Mouse (Mus musculus) midbrain, embryonic 16.5 days (tissue): Measurements from ENCODE around the gene Arglu1. TPM values are rescaled to one million over a fixed set of nuclear protein-coding genes. Genes with fewer than 3 reads are reported as not detected.

Experiments used
- ATAC-seq: fragments of 200-750 bp; cut with Nextera tagmentation; 2 replicates; pipeline ENCODE4 v1.8.0; 2017; ENCODE audit warnings: moderate TSS enrichment
- H3K27ac ChIP-seq: fragments of 300-500 bp; sonication (generic); 2 replicates; pipeline ENCODE4 v1.5.1; 2014; ENCODE audit warnings: mild to moderate bottlenecking, low read length, mixed read lengths
- H3K27me3 ChIP-seq: fragments of 300-500 bp; sonication (generic); 2 replicates; pipeline ENCODE4 v1.6.1; 2014; ENCODE audit warnings: low read depth, low read length, mixed read lengths; ENCODE audit not compliant: control insufficient read depth, insufficient read depth
- H3K36me3 ChIP-seq: fragments of 300-500 bp; sonication (generic); 2 replicates; pipeline ENCODE4 v1.6.1; 2014; ENCODE audit warnings: mild to moderate bottlenecking, low read length, moderate library complexity, mixed read lengths; ENCODE audit not compliant: control insufficient read depth, insufficient read depth
- H3K4me1 ChIP-seq: fragments of 300-500 bp; sonication (generic); 2 replicates; pipeline ENCODE4 v1.6.1; 2014; ENCODE audit warnings: mild to moderate bottlenecking, low read length, mixed read lengths; ENCODE audit not compliant: control insufficient read depth, insufficient read depth
- H3K4me2 ChIP-seq: fragments of 300-500 bp; sonication (generic); 2 replicates; pipeline ENCODE4 v1.6.1; 2014; ENCODE audit warnings: mild to moderate bottlenecking, low read length, mixed read lengths
- H3K4me3 ChIP-seq: fragments of 300-500 bp; sonication (generic); 2 replicates; pipeline ENCODE4 v1.5.1; 2014; ENCODE audit warnings: low read depth, mild to moderate bottlenecking, low read length, moderate library complexity, mixed read lengths
- H3K9ac ChIP-seq: fragments of 300-500 bp; sonication (generic); 2 replicates; pipeline ENCODE4 v1.6.1; 2014; ENCODE audit warnings: low read depth, low read length, mixed read lengths
- H3K9me3 ChIP-seq: fragments of 300-500 bp; sonication (generic); replicated peaks from 2 replicates; pipeline ENCODE4 v1.6.1; 2014; ENCODE audit warnings: mild to moderate bottlenecking, low read length, mixed read lengths; ENCODE audit not compliant: control insufficient read depth, poor library complexity, severe bottlenecking
- WGBS: fragments of 180-500 bp; shearing (Covaris S2); extraction: QIAGEN DNeasy Blood & Tissue Kit; methylation state at CpG from one replicate; pipeline ENCODE4 v1.1.7; 2014; 5-methylcytosine and 5-hydroxymethylcytosine counted together
- polyA plus RNA-seq: library from polyadenylated mRNA; unstranded; fragments of >200 nt; fragmentation: Nextera tagmentation; extraction: Ambion mirVana; gene quantifications from 2 replicates; pipeline ENCODE4 v1.2.1, GENCODE M21; 2015

The Arglu1 gene
- polyA plus RNA-seq = 150 and 173 TPM in 2 replicates

GRCm38 (mm10) chr8:8690146-8691092 is at the start of gene Arglu1:
Gene Arglu1 (minus strand): TSS chr8:8690521.
- peak within 1 kb of the TSS; percentile 98 for H3K27ac ChIP-seq
- no peaks in the 10 kb centered on the region for H3K27me3 ChIP-seq
- H3K4me3 ChIP-seq = peak within 1 kb of the TSS; percentile 93
- H3K36me3 ChIP-seq = no peaks in the 10 kb centered on the region
- peak within 1 kb of the TSS; percentile 77 for H3K4me2 ChIP-seq
- peak; percentile 97 for ATAC-seq
- no peaks in the 10 kb centered on the region for H3K9me3 ChIP-seq
- peaks cover 38% of the 10 kb centered on the region for H3K4me1 ChIP-seq
- under 1% methylated on average over 70 of the region's 81 CpGs for WGBS
- peak within 1 kb of the TSS; percentile 99 for H3K9ac ChIP-seq

- Histone ChIP-seq H3K4me2 (no peak overlapping the region), H3K9me3 (no peaks in the 10 kb centered on the region), H3K27me3 (no peaks in the 10 kb centered on the region), H3K27ac (no peak overlapping the region), H3K4me1 (no peaks in the 10 kb centered on the region), H3K36me3 (no peaks in the 10 kb centered on the region), H3K4me3 (no peak overlapping the region), H3K9ac (no peak overlapping the region)
- 66% methylated on average over 3 of the region's 3 CpGs for WGBS
- ATAC-seq = no peak
Observed at GRCm38 (mm10) chr8:8737271-8737670, 47.0 kb upstream of the Arglu1 start.

GRCm38 (mm10) chr8:8736826-8737225 is 46.5 kb upstream of the Arglu1 start:
- H3K36me3 ChIP-seq = no peaks in the 10 kb centered on the region
- no peaks in the 10 kb centered on the region for H3K9me3 ChIP-seq
- 88% methylated on average over 8 of the region's 8 CpGs for WGBS
- no peak for ATAC-seq
- no peak overlapping the region for H3K4me2 ChIP-seq
- H3K27me3 ChIP-seq = no peaks in the 10 kb centered on the region
- no peak overlapping the region for H3K27ac ChIP-seq
- no peak overlapping the region for H3K4me3 ChIP-seq
- no peak overlapping the region for H3K9ac ChIP-seq
- no peaks in the 10 kb centered on the region for H3K4me1 ChIP-seq

GRCm38 (mm10) chr8:8733804-8734203 is 43.5 kb upstream of the Arglu1 start:
- ATAC-seq = no peak
- 39% methylated on average over 4 of the region's 4 CpGs for WGBS
- Histone ChIP-seq H3K4me2 (no peak overlapping the region), H3K4me1 (no peaks in the 10 kb centered on the region), H3K27ac (no peak overlapping the region), H3K27me3 (no peaks in the 10 kb centered on the region), H3K36me3 (no peaks in the 10 kb centered on the region), H3K4me3 (no peak overlapping the region), H3K9me3 (no peaks in the 10 kb centered on the region), H3K9ac (no peak overlapping the region)

GRCm38 (mm10) chr8:8728643-8729042 is 38.3 kb upstream of the Arglu1 start:
- ATAC-seq = no peak
- Histone ChIP-seq H3K9ac (no peak overlapping the region), H3K27me3 (no peaks in the 10 kb centered on the region), H3K4me3 (no peak overlapping the region), H3K27ac (no peak overlapping the region), H3K4me1 (no peaks in the 10 kb centered on the region), H3K9me3 (no peaks in the 10 kb centered on the region), H3K4me2 (no peak overlapping the region), H3K36me3 (no peaks in the 10 kb centered on the region)
- WGBS = 94% methylated on average over 2 of the region's 2 CpGs

DNA sequence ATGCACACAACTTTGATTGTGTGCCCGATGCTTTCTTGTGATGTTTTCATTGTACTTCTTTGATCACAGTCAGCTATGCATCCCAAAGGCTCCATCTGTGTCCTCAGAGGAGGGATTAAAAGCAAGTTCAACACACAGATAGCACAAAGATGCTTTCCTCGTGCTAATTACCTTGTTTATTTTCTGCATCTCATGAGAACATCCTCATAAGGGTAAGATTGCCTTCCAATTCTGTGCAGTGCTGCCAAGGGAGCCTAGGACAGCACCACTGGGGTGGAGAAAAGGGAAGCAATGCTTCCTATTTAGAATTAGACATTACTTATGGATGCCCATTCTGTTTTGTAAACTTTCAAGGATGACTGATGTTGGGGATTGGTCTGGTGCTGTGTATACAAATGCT is 36.2 kb upstream of the Arglu1 start:
- Histone ChIP-seq H3K9ac (no peak overlapping the region), H3K4me2 (no peak overlapping the region), H3K36me3 (no peaks in the 10 kb centered on the region), H3K4me1 (no peaks in the 10 kb centered on the region), H3K27ac (no peak overlapping the region), H3K27me3 (no peaks in the 10 kb centered on the region), H3K4me3 (no peak overlapping the region), H3K9me3 (no peaks in the 10 kb centered on the region)
- ATAC-seq = no peak
- 45% methylated on average over 2 of the region's 2 CpGs for WGBS

DNA sequence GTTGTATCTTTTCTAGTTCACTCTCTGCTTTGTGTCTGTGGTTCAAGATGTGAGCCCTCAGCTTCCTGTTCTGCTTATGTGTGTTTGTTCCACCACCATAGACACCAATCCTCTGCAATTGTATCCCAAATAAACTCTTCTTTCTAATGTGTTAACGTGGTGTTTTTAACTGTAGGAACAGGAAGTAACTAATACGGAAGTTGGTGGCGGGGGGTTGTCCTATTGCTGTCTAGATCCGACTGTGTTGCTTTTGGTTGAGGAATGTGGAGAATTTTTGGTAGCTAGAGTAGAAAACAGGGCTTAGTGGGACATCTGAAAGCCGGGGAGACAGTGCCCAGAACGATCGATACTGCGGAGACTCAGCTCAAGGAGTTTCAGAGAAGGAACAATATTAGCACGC is 14.5 kb upstream of the Arglu1 start:
- H3K27ac ChIP-seq = no peak overlapping the region
- ATAC-seq = no peak
- H3K9ac ChIP-seq = no peak overlapping the region
- no peaks in the 10 kb centered on the region for H3K27me3 ChIP-seq
- no peaks in the 10 kb centered on the region for H3K4me1 ChIP-seq
- no peak overlapping the region for H3K4me2 ChIP-seq
- no peaks in the 10 kb centered on the region for H3K36me3 ChIP-seq
- no peaks in the 10 kb centered on the region for H3K9me3 ChIP-seq
- H3K4me3 ChIP-seq = no peak overlapping the region
- 77% methylated on average over 9 of the region's 9 CpGs for WGBS

- Histone ChIP-seq H3K4me3 (no peak overlapping the region), H3K9ac (no peak overlapping the region), H3K27ac (no peak overlapping the region), H3K4me1 (no peaks in the 10 kb centered on the region), H3K36me3 (no peaks in the 10 kb centered on the region), H3K9me3 (no peaks in the 10 kb centered on the region), H3K27me3 (no peaks in the 10 kb centered on the region), H3K4me2 (no peak overlapping the region)
- no peak for ATAC-seq
- 81% methylated on average over 2 of the region's 2 CpGs for WGBS
Observed at GRCm38 (mm10) chr8:8703668-8704067, 13.3 kb upstream of the Arglu1 start.

- Histone ChIP-seq H3K4me1 (no peaks in the 10 kb centered on the region), H3K4me2 (no peak overlapping the region), H3K27me3 (no peaks in the 10 kb centered on the region), H3K9ac (no peak overlapping the region), H3K36me3 (no peaks in the 10 kb centered on the region), H3K4me3 (no peak overlapping the region), H3K9me3 (no peaks in the 10 kb centered on the region), H3K27ac (no peak overlapping the region)
- WGBS = 94% methylated on average over 10 of the region's 10 CpGs
- ATAC-seq = no peak
Observed at GRCm38 (mm10) chr8:8700821-8701220, 10.5 kb upstream of the Arglu1 start.
